Mouse (Mus musculus): ENCODE data around the gene Nr6a1. TPM values are rescaled to one million over a fixed set of nuclear protein-coding genes. Genes with fewer than 3 reads are reported as not detected.
A peak's percentile ranks its signal among the peaks of the same experiment; 100 is the strongest.

Nr6a1 gene
- polyA plus RNA-seq (2016; fragmentation: Nextera tagmentation; extraction: Ambion mirVana): 2.1 and 4.5 TPM in 2 replicates

- Histone ChIP-seq H3K4me1 (peaks cover 11% of the 10 kb centered on the region), H3K27me3 (ENCODE audit: insufficient read depth, poor library complexity, severe bottlenecking) (peaks cover 8% of the 10 kb centered on the region), H3K4me3 (peak within 1 kb of the TSS; percentile 79), H3K9me3 (no peaks in the 10 kb centered on the region), H3K36me3 (no peaks in the 10 kb centered on the region), H3K27ac (peak within 1 kb of the TSS; percentile 86)
- no peak for DNase-seq (ENCODE audit: low spot score)
- WGBS: 9% methylated on average over 18 of the region's 19 CpGs
Measured at GRCm38 (mm10) chr2:38927115-38927979, at the start of gene Nr6a1. Gene Nr6a1 (minus strand): TSS chr2:38927688.

- DNase-seq (ENCODE audit: low spot score): no peak
- 0 out of 2 replicates have a peak, but pooled peaks cover 5% of the 10 kb centered on the region for H3K27me3 ChIP-seq (ENCODE audit: insufficient read depth, poor library complexity, severe bottlenecking)
- no peaks in the 10 kb centered on the region for H3K9me3 ChIP-seq
- no peak overlapping the region for H3K4me3 ChIP-seq
- H3K27ac ChIP-seq: peak overlapping the region; percentile 56; the same call in 1 of the 2 replicates
- WGBS: 76% methylated on average over 21 of the region's 21 CpGs
- 0 out of 2 replicates have a peak, but pooled peaks cover 4% of the 10 kb centered on the region for H3K4me1 ChIP-seq
- H3K36me3 ChIP-seq: no peaks in the 10 kb centered on the region
Measured at GRCm38 (mm10) chr2:38975941-38976805, 48.7 kb upstream of the Nr6a1 start.

- no peak overlapping the region for H3K27ac ChIP-seq
- 77% methylated on average over 3 of the region's 3 CpGs for WGBS
- no peaks in the 10 kb centered on the region for H3K36me3 ChIP-seq
- no peak for DNase-seq (ENCODE audit: low spot score)
- 0 out of 2 replicates have a peak, but pooled peaks cover 4% of the 10 kb centered on the region for H3K4me1 ChIP-seq
- no peak overlapping the region for H3K4me3 ChIP-seq
- H3K9me3 ChIP-seq: no peaks in the 10 kb centered on the region
- 0 out of 2 replicates have a peak, but pooled peaks cover 5% of the 10 kb centered on the region for H3K27me3 ChIP-seq (ENCODE audit: insufficient read depth, poor library complexity, severe bottlenecking)
Measured at GRCm38 (mm10) chr2:38975181-38975580, 47.7 kb upstream of the Nr6a1 start.

- H3K9me3 ChIP-seq: no peaks in the 10 kb centered on the region
- H3K36me3 ChIP-seq: no peaks in the 10 kb centered on the region
- 32% methylated on average over 2 of the region's 2 CpGs for WGBS
- no peak for DNase-seq (ENCODE audit: low spot score)
- H3K27me3 ChIP-seq (ENCODE audit: insufficient read depth, poor library complexity, severe bottlenecking): 0 out of 2 replicates have a peak, but pooled peaks cover 5% of the 10 kb centered on the region
- H3K27ac ChIP-seq: no peak overlapping the region
- no peak overlapping the region for H3K4me3 ChIP-seq
- 0 out of 2 replicates have a peak, but pooled peaks cover 4% of the 10 kb centered on the region for H3K4me1 ChIP-seq
Measured at GRCm38 (mm10) chr2:38974171-38974570, 46.7 kb upstream of the Nr6a1 start.

- WGBS: 77% methylated on average over 7 of the region's 7 CpGs
- Histone ChIP-seq H3K9me3 (no peaks in the 10 kb centered on the region), H3K27ac (no peak overlapping the region), H3K36me3 (no peaks in the 10 kb centered on the region), H3K27me3 (ENCODE audit: insufficient read depth, poor library complexity, severe bottlenecking) (0 out of 2 replicates have a peak, but pooled peaks cover 5% of the 10 kb centered on the region), H3K4me1 (0 out of 2 replicates have a peak, but pooled peaks cover 4% of the 10 kb centered on the region), H3K4me3 (no peak overlapping the region)
- no peak for DNase-seq (ENCODE audit: low spot score)
Measured at GRCm38 (mm10) chr2:38973701-38974100, 46.2 kb upstream of the Nr6a1 start.

- H3K27me3 ChIP-seq (ENCODE audit: insufficient read depth, poor library complexity, severe bottlenecking): 0 out of 2 replicates have a peak, but pooled peaks cover 5% of the 10 kb centered on the region
- WGBS: 38% methylated on average over 2 of the region's 2 CpGs
- no peaks in the 10 kb centered on the region for H3K36me3 ChIP-seq
- DNase-seq (ENCODE audit: low spot score): no peak
- H3K9me3 ChIP-seq: no peaks in the 10 kb centered on the region
- H3K4me3 ChIP-seq: no peak overlapping the region
- H3K27ac ChIP-seq: no peak overlapping the region
- 0 out of 2 replicates have a peak, but pooled peaks cover 4% of the 10 kb centered on the region for H3K4me1 ChIP-seq
Measured at GRCm38 (mm10) chr2:38973223-38973622, 45.7 kb upstream of the Nr6a1 start.

- Histone ChIP-seq H3K4me3 (no peak overlapping the region), H3K27ac (no peak overlapping the region), H3K4me1 (no peaks in the 10 kb centered on the region), H3K27me3 (ENCODE audit: insufficient read depth, poor library complexity, severe bottlenecking) (no peaks in the 10 kb centered on the region), H3K36me3 (no peaks in the 10 kb centered on the region), H3K9me3 (no peaks in the 10 kb centered on the region)
- no peak for DNase-seq (ENCODE audit: low spot score)
- WGBS: 76% methylated on average over 5 of the region's 5 CpGs
Measured at GRCm38 (mm10) chr2:38970057-38970456, 42.6 kb upstream of the Nr6a1 start.

GRCm38 (mm10) chr2:38969650-38970049 is 42.2 kb upstream of the Nr6a1 start:
- no peaks in the 10 kb centered on the region for H3K36me3 ChIP-seq
- H3K27me3 ChIP-seq (ENCODE audit: insufficient read depth, poor library complexity, severe bottlenecking): no peaks in the 10 kb centered on the region
- H3K27ac ChIP-seq: no peak overlapping the region
- no peaks in the 10 kb centered on the region for H3K9me3 ChIP-seq
- no peak for DNase-seq (ENCODE audit: low spot score)
- H3K4me3 ChIP-seq: no peak overlapping the region
- WGBS: 90% methylated on average over 2 of the region's 2 CpGs
- H3K4me1 ChIP-seq: no peaks in the 10 kb centered on the region

GRCm38 (mm10) chr2:38964198-38964597 is 36.7 kb upstream of the Nr6a1 start:
- peaks cover 12% of the 10 kb centered on the region; the same call in 1 of the 2 replicates for H3K4me1 ChIP-seq
- H3K27me3 ChIP-seq (ENCODE audit: insufficient read depth, poor library complexity, severe bottlenecking): no peaks in the 10 kb centered on the region
- no peak overlapping the region for H3K4me3 ChIP-seq
- no peak overlapping the region for H3K27ac ChIP-seq
- no peaks in the 10 kb centered on the region for H3K9me3 ChIP-seq
- 47% methylated on average over 4 of the region's 4 CpGs for WGBS
- DNase-seq (ENCODE audit: low spot score): no peak
- no peaks in the 10 kb centered on the region for H3K36me3 ChIP-seq

GRCm38 (mm10) chr2:38957671-38958223 is 30.3 kb upstream of the Nr6a1 start:
- no peak for DNase-seq (ENCODE audit: low spot score)
- H3K27ac ChIP-seq: no peak overlapping the region
- H3K27me3 ChIP-seq (ENCODE audit: insufficient read depth, poor library complexity, severe bottlenecking): no peaks in the 10 kb centered on the region
- H3K4me1 ChIP-seq: peaks cover 21% of the 10 kb centered on the region; the same call in 1 of the 2 replicates
- 65% methylated on average over 5 of the region's 5 CpGs for WGBS
- H3K36me3 ChIP-seq: no peaks in the 10 kb centered on the region
- no peak overlapping the region for H3K4me3 ChIP-seq
- no peaks in the 10 kb centered on the region for H3K9me3 ChIP-seq

- peaks cover 16% of the 10 kb centered on the region; the same call in 1 of the 2 replicates for H3K4me1 ChIP-seq
- H3K36me3 ChIP-seq: no peaks in the 10 kb centered on the region
- DNase-seq (ENCODE audit: low spot score): no peak
- H3K9me3 ChIP-seq: no peaks in the 10 kb centered on the region
- H3K27me3 ChIP-seq (ENCODE audit: insufficient read depth, poor library complexity, severe bottlenecking): no peaks in the 10 kb centered on the region
- no peak overlapping the region for H3K4me3 ChIP-seq
- H3K27ac ChIP-seq: no peak overlapping the region
- 74% methylated on average over 2 of the region's 2 CpGs for WGBS
Measured at GRCm38 (mm10) chr2:38956062-38956461, 28.6 kb upstream of the Nr6a1 start.

- Histone ChIP-seq H3K27ac (peak overlapping the region; percentile 53; the same call in 1 of the 2 replicates), H3K4me3 (no peak overlapping the region), H3K4me1 (peaks cover 15% of the 10 kb centered on the region; the same call in 1 of the 2 replicates), H3K36me3 (no peaks in the 10 kb centered on the region), H3K9me3 (no peaks in the 10 kb centered on the region), H3K27me3 (ENCODE audit: insufficient read depth, poor library complexity, severe bottlenecking) (no peaks in the 10 kb centered on the region)
- 66% methylated on average over 5 of the region's 5 CpGs for WGBS
- no peak for DNase-seq (ENCODE audit: low spot score)
Measured at GRCm38 (mm10) chr2:38953152-38953883, 25.8 kb upstream of the Nr6a1 start.

Data from heart, embryonic 10.5 days (tissue).